Mouse (Mus musculus) lung, adult 18-20 months (tissue): ENCODE results near the gene Nsl1.

Source experiments
- DNase-seq, 2 experiments: peaks; one replicate each; pipeline ENCODE4 v3.0.0; 2022; ENCODE audit warnings: mixed read lengths in 2 of 2

Nsl1 gene

GRCm38 (mm10) chr1:191054870-191055532, 7.8 kb upstream of the Nsl1 start:
- DNase-seq: no peak

DNA sequence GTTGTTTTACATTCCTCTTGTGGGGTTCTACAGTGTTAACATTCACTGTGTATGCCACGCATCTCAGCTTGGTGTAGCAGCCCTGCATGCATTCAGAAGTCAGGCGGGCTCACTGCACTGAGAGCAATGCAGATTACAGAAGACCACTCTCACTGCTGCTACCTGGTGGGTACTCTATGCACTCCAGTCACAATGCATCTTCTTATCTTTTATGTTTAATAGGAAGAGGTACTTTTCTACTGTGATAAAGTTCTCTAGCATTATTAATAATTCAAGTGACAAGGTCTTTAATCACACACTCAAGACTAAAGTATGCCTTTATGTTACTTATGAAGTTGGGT, 7.3 kb upstream of the Nsl1 start:
- no peak for DNase-seq

GRCm38 (mm10) chr1:191057461-191057860, 5.4 kb upstream of the Nsl1 start:
- no peak for DNase-seq

DNA sequence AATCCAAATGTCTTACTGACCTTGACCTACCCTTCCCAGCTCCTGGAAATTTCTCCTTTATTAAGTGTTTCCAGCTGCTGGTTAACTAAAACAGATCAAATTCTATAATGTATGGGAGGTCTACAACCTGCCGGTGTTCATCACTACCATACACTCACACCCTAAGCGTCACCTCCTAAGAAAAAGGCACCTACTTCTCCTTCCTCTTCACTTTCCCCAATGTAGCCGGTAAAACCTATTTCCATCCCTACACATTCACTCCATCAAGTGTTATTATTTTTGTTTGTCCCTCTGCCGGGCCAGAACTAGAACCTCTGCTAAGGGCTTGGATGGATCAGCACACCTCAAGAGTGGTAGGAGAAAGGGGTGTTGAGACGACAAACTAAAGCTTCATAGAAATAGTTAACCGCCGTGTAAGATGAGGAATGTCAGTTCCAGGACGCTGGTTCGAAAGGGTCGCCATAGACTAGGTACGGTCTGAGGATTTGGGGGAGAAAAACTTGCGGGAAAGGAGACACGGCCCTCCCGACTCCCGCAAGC, 501 bp upstream of the Nsl1 start:
- DNase-seq: no peak

- DNase-seq: no peak
Observed at GRCm38 (mm10) chr1:191063700-191064099, 888 bp downstream of the Nsl1 start.

- DNase-seq: no peak
Observed at GRCm38 (mm10) chr1:191064535-191064934, 1.7 kb downstream of the Nsl1 start.

- no peak for DNase-seq
Observed at GRCm38 (mm10) chr1:191065188-191065587, 2.4 kb downstream of the Nsl1 start.

GRCm38 (mm10) chr1:191068377-191068776, 5.6 kb downstream of the Nsl1 start:
- no peak for DNase-seq

DNA sequence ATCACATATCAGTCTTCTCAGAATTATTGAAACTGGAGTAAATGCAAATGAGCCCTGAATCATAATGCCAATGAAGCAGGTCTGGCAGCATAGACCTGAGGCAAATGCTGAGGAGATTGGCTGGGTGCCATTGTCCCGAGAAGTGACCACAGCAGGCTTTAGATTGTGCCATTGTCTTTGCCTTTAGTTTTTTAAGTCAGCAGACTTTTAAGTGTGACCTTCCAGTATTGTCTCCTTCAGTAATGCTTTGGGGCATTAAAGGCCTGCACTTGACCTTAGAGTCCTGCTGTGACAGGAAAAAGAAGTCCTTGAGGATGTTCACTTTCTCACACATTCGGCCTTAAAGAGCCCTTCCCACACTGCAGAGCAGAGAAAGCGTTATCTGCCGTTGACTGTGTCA, 7.4 kb downstream of the Nsl1 start:
- DNase-seq: no peak

DNA sequence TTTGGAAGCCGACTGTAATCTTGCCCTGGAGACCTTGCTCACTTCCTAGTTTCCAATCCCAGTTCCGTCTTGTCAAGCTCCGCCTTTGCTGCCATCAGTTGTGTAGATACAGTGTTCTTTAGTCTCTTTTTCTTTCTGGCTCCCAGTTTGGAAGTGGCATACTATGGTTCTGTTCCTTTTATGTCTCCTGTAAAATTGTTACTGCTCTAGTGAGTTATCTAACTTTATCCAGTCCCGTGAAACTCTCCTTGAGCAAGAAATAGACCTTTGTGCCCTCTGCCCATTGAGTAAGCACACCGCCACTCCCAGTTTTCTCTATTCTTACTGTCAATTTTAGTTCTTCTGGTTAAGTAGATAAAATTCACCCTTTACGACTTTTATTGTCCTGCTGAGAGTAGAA, 8.8 kb downstream of the Nsl1 start:
- no peak for DNase-seq

DNA sequence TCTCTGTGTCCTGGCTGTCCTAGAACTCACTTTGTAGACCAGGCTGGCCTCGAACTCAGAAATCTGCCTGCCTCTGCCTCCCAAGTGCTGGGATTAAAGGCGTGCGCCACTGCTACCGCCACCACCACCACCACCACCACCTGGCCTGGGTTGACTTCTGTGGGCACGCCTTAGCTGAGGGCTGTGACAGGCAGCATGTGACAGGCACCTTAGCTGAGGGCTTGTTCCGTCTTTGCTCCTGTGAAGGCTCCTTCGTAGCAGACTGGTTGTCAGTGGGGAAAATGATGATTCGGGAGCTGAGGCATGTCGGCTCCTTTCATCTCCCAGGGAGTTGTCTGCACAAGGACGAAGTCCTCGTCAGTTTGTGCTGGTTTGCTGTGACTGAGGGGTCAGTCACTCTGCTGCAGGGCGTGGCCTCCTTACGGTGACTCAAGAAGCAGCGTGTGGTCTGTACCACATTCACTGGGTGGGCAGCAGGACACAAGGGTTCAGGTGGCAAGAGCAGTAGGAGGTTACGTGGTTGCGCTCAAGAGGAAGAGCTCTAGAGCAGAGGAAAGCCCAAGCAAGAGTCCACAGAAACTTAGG, 9.6 kb downstream of the Nsl1 start:
- DNase-seq: no peak

DNA sequence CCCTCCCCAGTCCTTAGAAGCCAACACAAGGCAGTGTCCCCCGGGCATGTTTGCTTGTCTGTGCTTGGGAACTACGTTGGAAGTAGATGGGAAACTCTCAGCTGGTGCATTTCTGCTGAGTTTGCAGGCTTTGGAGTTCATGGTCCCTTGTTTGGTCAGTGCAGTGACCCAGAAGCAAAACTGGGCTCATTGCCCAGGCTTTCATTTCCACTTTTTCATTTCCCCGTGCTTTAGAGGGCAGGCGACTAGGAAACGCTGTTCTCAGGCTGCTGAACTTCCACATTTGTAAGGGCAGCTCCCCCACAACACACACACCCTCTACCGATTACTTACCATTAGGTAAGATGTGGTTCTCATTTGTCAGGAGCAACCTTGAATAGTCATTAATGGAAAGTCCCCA, 10.2 kb downstream of the Nsl1 start:
- peak; percentile 53 to 65 for DNase-seq

- no peak for DNase-seq
Observed at GRCm38 (mm10) chr1:191073486-191073885, 10.7 kb downstream of the Nsl1 start.

- peak; percentile 64 for DNase-seq
Observed at GRCm38 (mm10) chr1:191075199-191075883, 12.5 kb downstream of the Nsl1 start.

DNA sequence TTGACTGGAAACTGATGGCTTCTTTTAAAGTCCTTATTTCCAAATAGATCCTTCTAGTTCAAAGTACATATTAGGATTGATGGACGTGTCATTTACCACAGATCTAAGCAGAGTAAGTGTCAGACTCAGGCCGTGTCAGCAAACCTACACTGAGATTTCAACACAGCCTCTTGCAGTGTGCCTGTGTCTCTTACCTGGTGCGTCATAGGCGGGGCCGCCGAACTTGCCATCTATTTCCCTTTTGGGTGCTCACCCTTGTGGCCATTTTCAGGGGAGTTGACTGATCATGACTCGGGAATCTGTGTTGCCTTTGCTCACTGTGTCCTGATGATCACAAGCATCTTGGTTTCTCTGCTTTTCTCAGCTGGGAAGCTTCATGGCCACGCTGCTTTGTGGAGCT, 20.4 kb downstream of the Nsl1 start:
- no peak for DNase-seq

DNA sequence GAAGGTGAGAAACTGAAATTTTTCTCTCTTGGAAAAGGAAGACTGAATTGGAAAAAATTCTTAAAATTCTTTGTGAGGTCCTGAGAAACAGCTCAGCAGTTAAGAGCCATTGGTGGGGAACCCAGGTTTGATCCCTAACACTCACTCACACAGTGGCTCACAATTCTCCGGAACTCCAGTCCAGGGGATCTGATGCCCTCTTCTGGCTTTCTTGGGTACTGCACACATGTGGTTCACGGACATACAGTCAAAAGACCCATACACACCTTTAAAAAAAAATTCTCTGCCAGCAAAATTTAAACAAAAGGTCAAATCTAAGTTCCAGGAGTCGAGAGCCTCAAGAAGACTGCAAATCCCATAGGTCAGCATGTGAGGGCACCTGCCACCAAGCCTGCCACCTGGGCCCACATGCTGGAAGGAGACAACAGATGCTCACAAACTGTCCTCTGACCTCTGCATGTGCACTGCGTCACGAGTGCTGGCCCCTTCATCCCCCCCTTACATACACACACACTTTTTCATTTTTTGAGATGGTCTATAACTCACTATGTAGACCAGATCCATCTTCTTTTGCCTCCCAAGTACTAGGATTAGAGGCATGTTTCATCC, 22.2 kb downstream of the Nsl1 start:
- peak; percentile 45 for DNase-seq

DNA sequence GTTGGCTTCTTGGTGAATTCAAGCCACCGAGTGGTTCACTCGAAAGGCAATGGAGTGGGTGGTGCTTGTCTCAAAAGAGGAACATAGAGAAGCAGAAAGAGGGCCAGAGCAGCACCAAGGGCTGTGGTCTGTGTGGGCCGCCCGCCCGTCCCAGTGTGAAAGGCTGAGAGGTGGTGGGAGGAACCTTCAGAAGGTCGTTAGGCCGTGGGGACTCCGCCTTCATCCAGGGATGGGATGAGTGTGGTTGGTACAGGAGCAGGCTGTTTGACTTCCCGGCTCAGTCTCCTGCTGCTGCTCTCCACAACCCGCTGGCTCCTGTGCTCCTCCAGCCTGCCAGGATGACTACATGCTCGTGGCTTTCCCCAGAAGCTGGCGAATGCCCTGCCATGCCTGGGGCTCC, 22.8 kb downstream of the Nsl1 start:
- DNase-seq: peak; percentile 34 to 38

DNA sequence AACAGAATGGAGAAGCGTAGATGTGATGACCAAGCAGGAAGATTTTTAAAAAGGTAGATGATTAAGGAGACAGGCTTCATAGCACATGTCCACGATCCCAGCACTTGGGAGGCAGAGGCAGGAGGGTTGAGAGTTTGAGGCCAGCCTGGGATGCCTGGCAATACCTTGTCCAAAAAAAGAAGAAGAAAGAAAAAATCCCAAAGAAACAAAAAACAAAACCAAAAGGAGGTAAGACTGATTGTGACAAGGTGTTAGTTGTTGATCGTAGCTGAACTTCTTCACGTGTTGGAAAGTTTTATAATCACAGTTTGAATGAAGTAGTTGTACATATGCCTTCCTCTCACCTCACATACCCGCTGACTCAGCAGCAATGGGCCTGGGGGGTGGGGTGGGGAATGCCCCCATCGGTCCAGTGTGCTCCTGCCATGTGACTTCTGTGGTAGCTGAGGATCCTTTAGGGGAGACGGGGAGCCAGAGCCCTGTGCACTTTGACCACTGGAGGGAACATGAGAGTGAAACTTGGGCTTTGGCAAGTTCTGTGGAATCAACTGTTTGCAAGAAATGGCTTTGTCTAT, 23.6 kb downstream of the Nsl1 start:
- no peak for DNase-seq

GRCm38 (mm10) chr1:191086960-191087359, 24.1 kb downstream of the Nsl1 start:
- DNase-seq: no peak

- no peak for DNase-seq
Observed at GRCm38 (mm10) chr1:191087955-191088354, 25.1 kb downstream of the Nsl1 start.

GRCm38 (mm10) chr1:191089355-191089754, 26.5 kb downstream of the Nsl1 start:
- DNase-seq: no peak

DNA sequence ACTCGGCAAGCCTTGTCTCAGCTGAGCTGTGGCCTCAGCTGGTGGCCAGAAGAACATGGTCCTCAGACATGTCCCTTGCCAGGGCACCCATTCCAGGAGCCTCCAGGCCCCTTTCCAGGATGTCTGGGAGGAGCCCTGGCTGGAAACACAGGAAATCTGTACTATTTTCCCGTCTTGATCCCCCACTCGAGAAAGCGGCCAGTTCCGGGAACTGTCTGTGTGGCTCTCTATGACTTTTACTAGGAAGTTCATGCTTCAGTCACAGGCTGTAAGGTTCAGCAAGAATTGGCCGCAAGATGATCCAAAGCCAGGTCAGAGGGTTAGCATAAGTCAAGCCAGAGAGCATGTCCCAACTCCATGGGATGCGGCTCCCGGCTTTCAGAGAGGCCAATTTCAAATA, 29.2 kb downstream of the Nsl1 start:
- no peak for DNase-seq

DNA sequence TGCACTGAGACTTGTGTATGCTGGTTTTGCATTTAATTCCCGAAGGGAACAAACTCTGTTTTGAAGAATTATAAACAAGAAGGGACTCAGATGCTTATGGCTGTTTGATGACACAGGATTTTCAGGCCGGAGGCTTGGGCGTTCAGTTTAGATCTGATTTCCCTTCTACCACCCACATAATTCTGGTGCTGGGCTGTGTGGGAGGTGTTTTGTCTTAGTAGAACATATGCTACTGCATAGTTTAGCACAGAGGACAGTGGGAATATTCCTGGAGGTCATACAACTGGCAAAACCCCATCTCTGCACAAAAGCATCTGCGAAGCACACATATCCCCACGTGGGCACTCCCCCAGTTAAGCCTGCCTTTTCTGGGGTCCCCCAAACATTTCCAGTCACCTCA, 30.8 kb downstream of the Nsl1 start:
- DNase-seq: no peak
